In genomic region chrX:97707851-97708250, GRCm38 (mm10) we compare ENCODE assay signal across 25 mouse cellular contexts.
DNase-seq lines count a peak whose midpoint lies in the region; ATAC-seq and TF ChIP-seq lines count a peak whose summit lies in the region.
"Had no signal": no experiment of that assay in that cellular context is flagged by ENCODE, and none has a peak within 500 bp of the region (broad histone marks: within the 10 kb centered on the region; RNA-seq: fewer than 3 reads in every experiment).

No protein-coding gene starts in this region.

- 57% methylated on average over 5 of the region's 5 CpGs for WGBS in kidney, adult 2 months
- 82% methylated on average over 5 of the region's 5 CpGs for WGBS in kidney, embryonic 15.5 days

- H3K36me3 ChIP-seq in kidney, adult 2 months (ENCODE audit: control insufficient read depth, insufficient read depth, low read length) = no peaks in the 10 kb centered on the region
- H3K36me3 ChIP-seq in kidney, embryonic 15.5 days = no peaks in the 10 kb centered on the region
- H3K36me3 ChIP-seq: embryonic facial prominence, embryonic 10.5 days; embryonic facial prominence, embryonic 12.5 days; G1E had no signal

- no peak overlapping the region for H3K4me2 ChIP-seq in kidney, embryonic 15.5 days
- H3K4me2 ChIP-seq: embryonic facial prominence, embryonic 12.5 days; forebrain, embryonic 13.5 days had no signal

- peak overlapping the region; percentile 50; the same call in 1 of the 2 replicates for H3K27ac ChIP-seq in kidney, adult 2 months (ENCODE audit: insufficient read depth, low read depth, low read length)
- H3K27ac ChIP-seq in kidney, embryonic 15.5 days = no peak overlapping the region
- H3K27ac ChIP-seq: embryonic facial prominence, embryonic 10.5 days; embryonic facial prominence, embryonic 12.5 days; forebrain, embryonic 13.5 days had no signal

- no peak for TF ChIP-seq CTCF in kidney, adult 2 months (conservative IDR thresholded peaks at IDR 0.05; ENCODE audit: insufficient read depth, insufficient read length, low read depth, low read length)

- H3K9me3 ChIP-seq in kidney, embryonic 15.5 days (replicated peaks) = no peaks in the 10 kb centered on the region
- H3K9me3 ChIP-seq: embryonic facial prominence, embryonic 10.5 days; embryonic facial prominence, embryonic 12.5 days; forebrain, embryonic 13.5 days; G1E had no signal

- H3K4me1 ChIP-seq in kidney, adult 2 months (ENCODE audit: control insufficient read depth, insufficient read depth, low read length) = no peaks in the 10 kb centered on the region
- no peaks in the 10 kb centered on the region for H3K4me1 ChIP-seq in kidney, embryonic 15.5 days
- H3K4me1 ChIP-seq: embryonic facial prominence, embryonic 10.5 days; embryonic facial prominence, embryonic 12.5 days; forebrain, embryonic 13.5 days had no signal

- H3K4me3 ChIP-seq in kidney, adult 2 months (ENCODE audit: insufficient read depth, low read depth, low read length) = no peak overlapping the region
- H3K4me3 ChIP-seq in kidney, embryonic 15.5 days (replicated peaks) = no peak overlapping the region
- H3K4me3 ChIP-seq: embryonic facial prominence, embryonic 10.5 days; embryonic facial prominence, embryonic 12.5 days; forebrain, embryonic 13.5 days had no signal

- TF ChIP-seq POLR2A in kidney, adult 2 months (IDR thresholded peaks at IDR 0.05; ENCODE audit: low read depth, low read length) = no peak

- no peak overlapping the region for H3K9ac ChIP-seq in kidney, embryonic 15.5 days
- H3K9ac ChIP-seq: embryonic facial prominence, embryonic 12.5 days; forebrain, embryonic 13.5 days had no signal

- no peaks in the 10 kb centered on the region for H3K27me3 ChIP-seq in kidney, adult 2 months (replicated peaks; ENCODE audit: control insufficient read depth, insufficient read depth, low read length)
- H3K27me3 ChIP-seq in kidney, embryonic 15.5 days = no peaks in the 10 kb centered on the region
- H3K27me3 ChIP-seq: CH12.LX; embryonic facial prominence, embryonic 12.5 days; forebrain, embryonic 13.5 days had no signal

- peak; percentile 81 for DNase-seq in kidney, adult 11 months
- DNase-seq in kidney, postnatal 10 days = no peak
- peak; percentile 81 for DNase-seq in kidney, adult 2 months
- peak; percentile 75 for DNase-seq in kidney, adult 9 months
- peak; percentile 31 to 72 for DNase-seq in kidney, postnatal 25 days
- no peak for DNase-seq in frontal cortex, postnatal 14 days (ENCODE audit: low spot score in 2 of 2)
- DNase-seq in layer of hippocampus, postnatal 36 days = no peak
- DNase-seq: adrenal gland, adult 8-10 months; adrenal gland, postnatal 14 days; adrenal gland, postnatal 36 days; B cell, adult 2 months; cerebellum, adult 11-12 months; cerebellum, adult 2 months; cerebellum, adult 9-10 months; cerebellum, postnatal 10 days; cerebellum, postnatal 25 days had no signal

- no peak for ATAC-seq in kidney, embryonic 15.5 days (replicated peaks; ENCODE audit: low FRiP score)
- ATAC-seq: activated CD4-positive, CD25-positive, alpha-beta regulatory T cell, adult 4 months; CD4-positive, CD25-positive, alpha-beta regulatory T cell, adult 4 months; forebrain, embryonic 13.5 days; Patski had no signal

Comparison
In these comparisons a context has a peak if more than half of its experiments do, and no peak if none do; other contexts are left out.
1. DNase-seq: peak in kidney, adult 11 months (single experiment), kidney, adult 2 months (single experiment), kidney, adult 9 months (single experiment) and kidney, postnatal 25 days (2 of 2); none in kidney, postnatal 10 days (single experiment), frontal cortex, postnatal 14 days (0 of 2) and layer of hippocampus, postnatal 36 days (0 of 2).